Mouse (Mus musculus): ENCODE data around the gene Marcksl1. TPM values are rescaled to one million over a fixed set of nuclear protein-coding genes. Genes with fewer than 3 reads are reported as not detected.
"Not testable (repeated sequence)": the region's sequence is repeated elsewhere in the genome, so short reads cannot be mapped to it uniquely, and the experiment has no call there.

Marcksl1 gene
- polyA plus RNA-seq, 1 experiment, result 50.1 TPM

DNA sequence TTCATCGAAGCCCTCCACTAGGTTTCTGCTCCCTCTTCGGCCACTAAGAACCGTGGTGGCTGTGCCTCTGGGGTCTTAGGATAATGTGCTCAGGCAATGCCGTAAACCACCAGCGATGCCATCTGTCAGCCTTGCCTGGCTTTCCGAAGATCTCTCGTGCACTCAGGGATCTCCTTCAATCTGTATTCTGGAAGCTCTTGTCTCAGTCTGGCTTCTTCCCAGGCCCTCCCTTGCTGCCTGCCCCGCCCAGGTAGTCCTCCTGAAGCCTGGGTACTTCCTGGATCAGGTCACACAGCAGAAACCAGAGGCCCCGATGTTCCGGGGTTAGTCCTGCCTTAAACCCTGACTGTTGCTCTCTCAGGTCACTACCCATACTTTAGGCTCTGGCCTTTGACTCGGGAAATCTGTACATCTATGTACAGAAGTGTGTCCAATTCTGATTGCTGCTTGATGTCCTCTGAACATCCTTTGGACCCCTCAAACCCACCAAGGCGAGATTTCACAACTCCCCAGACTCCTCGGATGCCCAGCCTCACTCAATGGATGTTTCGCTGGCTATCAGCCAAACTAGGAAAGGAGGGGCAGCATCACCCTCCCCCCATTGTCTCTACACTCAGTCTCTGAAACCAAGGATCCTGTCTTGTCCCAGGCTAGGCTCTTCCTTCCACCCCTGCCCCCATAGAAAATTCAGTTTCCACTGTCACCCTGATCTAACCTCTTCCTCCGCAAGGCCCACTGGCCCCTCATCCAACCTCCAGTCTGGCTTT is 4.4 kb upstream of the Marcksl1 start:
- 39% methylated on average over 15 of the region's 15 CpGs for whole genome bisulfite sequencing
- DNase-seq (ENCODE audit: low read depth, low spot score), result no peak

DNA sequence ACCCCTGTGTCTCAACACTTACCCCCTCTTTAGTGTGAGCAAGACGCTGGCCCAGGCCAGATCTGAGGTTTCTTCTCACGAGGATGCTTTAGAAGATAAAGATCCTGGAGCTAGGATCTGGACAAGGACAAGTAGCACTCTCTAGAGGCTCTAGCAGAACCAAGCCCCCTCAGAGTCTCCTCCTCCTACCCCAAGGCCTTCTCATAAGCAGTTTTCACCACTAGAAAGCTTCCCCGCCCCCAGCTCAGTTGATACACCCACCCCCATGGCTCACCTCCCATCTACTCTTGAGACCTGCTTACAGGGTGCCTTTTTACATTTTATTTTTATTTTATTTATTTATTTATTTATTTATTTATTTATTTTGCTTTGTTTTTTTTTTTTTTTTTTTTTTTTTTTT is 3.7 kb upstream of the Marcksl1 start:
- DNase-seq (ENCODE audit: low read depth, low spot score), result no peak
- 86% methylated on average over 3 of the region's 3 CpGs for WGBS

DNA sequence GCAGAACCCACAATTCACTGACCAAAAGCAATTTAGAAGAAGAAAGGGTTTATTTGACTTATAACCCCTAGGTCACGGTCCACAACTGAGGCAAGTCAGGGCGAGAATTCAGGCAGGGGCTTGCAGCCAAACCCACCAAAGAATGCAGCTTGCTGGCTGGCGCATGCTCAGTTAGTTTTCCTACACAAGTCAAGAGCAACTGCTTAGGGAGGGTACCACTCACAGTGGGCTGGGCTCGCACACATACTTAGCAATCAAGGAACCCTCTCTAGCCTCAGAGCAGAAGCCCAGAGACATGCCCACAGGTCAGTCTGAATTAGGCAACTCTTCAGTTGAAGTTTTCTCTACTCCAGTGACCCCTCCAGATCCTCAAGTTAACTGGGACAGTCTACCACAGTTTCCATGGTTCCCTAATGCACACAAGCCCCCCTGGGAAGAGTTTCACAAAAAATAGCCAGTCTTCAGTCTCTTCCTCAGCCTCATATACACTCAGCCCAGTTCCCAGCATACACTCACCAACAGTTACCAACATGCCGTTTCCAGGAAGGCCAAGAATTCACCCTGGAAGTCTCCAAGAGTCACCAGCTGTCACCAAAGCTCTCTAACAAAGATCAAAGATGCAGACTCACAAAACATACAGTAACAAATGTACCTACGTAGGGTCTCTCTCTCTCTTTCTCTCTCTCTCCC is 2.5 kb upstream of the Marcksl1 start:
- no peak for DNase-seq (ENCODE audit: low read depth, low spot score)
- 66% methylated on average over 6 of the region's 6 CpGs for WGBS

DNA sequence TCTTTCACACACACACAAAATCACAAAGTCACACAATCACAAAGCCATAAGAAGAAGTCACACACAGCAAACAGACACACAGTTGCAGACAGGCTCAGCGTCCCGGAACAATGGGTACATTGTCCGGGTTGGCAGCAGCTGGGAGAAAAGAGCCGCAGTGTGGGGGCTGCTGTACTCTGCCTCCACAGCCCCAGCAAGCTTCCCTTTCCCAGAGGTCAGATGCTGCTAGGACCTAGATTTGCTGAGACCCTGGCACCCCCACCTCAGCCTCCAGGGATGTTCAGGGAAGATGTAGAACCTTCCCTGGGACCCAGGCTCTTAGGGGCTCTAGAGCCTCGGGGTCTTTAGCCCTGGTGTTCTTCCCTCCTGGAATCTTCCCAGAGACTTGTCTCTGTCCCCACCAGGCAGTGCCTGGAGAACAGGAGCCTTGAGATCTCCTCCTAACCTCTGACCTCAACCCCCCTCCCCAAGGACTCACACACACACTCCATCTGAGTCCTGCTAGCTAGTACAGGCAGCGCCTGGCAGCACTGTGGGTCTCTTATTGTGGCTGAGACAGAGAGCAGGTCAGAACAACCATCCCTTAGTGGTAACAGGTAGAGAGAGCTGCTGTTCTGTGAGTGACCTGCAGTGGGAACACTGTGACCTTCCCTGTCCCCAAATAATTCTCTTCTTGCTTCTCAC is 1.8 kb upstream of the Marcksl1 start:
- DNase-seq (ENCODE audit: low read depth, low spot score), result no peak
- WGBS, result 42% methylated on average over 6 of the region's 6 CpGs

DNA sequence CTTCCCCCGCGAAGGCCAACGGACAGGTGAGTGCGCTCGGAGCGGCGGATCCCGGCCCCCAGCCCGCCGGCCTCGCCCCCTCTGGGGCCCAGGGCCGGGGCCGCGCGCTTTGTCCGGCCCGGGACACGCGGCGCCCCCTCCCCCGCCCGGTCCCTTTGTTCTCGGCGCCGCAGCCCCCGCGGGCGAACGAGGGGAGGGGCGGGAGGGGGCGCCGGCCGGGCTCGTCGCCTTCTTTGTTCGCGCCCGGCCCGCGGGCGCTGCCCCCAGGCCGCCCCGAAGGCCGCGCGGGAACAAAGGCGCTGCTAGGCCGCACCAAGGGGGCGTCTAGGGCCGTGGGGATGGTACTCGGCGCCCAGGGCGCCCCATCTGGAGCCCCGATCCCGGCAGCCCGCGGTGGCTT is 510 bp downstream of the Marcksl1 start:
- 2% methylated on average over 50 of the region's 57 CpGs for WGBS

DNA sequence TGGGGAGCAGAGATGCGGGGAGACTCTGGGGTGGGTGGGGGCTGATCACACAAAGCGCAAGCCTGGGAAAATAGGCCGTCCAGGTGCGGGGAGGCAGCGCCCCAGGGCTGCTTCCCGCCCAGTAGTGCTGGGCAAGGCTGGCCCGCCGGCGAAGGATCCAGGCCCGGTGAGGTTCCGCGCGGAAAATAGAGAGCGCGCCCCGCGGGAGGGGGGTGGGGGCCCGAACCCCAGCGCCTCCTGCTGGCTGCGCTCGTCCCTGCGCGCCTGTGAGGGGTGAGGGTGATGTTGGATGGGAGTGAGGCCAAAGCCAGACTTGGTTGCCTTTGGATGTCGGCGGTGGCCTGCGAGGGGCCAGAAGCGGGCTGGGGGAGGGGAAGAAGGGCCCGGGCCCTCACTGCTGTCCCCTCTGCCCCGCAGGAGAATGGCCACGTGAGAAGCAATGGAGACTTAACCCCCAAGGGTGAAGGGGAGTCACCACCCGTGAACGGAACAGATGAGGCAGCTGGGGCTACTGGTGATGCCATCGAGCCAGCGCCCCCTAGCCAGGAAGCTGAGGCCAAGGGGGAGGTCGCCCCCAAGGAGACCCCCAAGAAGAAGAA is 1.0 kb downstream of the Marcksl1 start:
- no peak for DNase-seq (ENCODE audit: low read depth, low spot score)
- WGBS, result 2% methylated on average over 35 of the region's 35 CpGs

More for the DNA sequence above, 510 bp downstream of the Marcksl1 start:
- no peak for DNase-seq (ENCODE audit: low read depth, low spot score)

DNA sequence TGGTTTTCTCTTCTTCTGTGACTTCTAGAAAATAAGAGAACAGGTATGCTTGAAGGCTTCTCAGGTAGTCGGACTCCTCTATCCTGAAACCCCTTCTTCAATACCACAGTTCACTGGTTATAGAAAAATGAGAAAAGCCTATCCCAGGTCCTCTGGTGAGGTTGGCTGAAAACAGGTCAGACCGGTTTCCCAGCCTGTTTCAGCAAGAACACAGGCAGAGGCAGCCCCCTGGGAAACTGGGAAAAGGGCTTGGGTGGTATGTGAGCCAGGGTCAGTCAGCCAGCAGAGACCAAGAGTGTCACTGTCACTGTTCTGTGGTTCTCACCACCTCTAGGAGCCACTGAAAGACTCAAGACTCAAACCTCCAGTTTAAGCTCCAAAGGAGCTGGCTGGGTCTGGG is 3.5 kb downstream of the Marcksl1 start:
- WGBS, result 23% methylated on average over 2 of the region's 2 CpGs
- DNase-seq (ENCODE audit: low read depth, low spot score), result no peak

DNA sequence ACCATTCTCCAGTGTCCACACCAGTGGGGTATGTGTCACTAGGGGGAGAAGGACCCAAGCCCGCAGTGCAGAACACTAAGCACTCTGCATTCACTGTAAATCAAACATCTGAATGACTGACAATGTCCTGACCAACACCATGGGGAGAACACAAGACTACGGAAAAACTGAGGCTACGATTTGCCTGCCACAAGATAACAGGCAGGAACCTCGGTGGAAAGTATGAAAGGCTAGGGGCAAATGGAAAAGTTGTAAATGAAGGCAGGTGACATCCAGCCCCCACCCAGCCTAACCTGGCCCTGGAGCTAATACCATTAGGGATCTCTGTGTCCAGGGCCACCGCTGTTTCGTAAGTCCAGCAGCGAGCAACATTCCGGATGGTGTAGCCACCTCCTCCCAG is 5.1 kb downstream of the Marcksl1 start:
- WGBS, result 91% methylated on average over 8 of the region's 8 CpGs
- DNase-seq (ENCODE audit: low read depth, low spot score), result no peak

DNA sequence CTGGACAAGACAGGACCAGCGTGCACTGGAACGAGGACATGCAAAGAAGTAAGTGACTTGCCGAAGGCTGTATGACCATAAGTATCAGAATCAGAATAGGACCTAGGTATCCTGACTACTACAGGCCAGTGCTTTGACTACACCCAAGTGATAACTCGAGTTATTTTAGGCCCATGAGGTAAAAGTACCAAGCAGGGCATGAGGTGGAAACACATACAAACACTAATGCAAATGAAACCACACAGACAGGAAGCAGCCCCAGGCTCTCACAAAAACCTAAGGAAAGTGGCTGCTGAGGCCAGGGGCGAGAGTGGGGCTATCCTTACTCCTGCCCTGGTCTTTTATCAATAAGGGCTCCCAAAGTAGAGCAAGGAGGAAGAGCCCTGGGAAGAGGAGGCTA is 12.0 kb downstream of the Marcksl1 start:
- DNase-seq (ENCODE audit: low read depth, low spot score), result no peak

DNA sequence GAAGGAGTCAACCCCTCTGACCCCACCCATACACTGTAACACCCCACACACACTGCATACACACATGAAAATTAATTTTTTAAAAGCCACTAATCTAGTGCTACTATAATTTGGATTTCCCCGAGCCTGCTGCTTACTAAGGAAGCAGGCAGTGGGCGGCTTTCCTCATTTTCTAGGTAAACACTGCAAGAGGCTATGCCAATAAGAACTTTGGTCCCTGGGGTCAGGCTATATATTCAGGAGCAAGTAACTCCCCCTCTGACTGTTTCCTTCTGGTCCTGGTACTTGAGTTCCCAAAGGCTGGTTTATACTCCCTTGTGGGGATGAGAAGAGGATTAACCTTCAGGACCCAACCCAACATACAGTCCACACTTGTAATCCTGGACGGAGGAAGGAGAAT is 12.5 kb downstream of the Marcksl1 start:
- no peak for DNase-seq (ENCODE audit: low read depth, low spot score)

More for the DNA sequence above, 12.0 kb downstream of the Marcksl1 start:
- WGBS, result 71% methylated on average over 5 of the region's 5 CpGs

DNA sequence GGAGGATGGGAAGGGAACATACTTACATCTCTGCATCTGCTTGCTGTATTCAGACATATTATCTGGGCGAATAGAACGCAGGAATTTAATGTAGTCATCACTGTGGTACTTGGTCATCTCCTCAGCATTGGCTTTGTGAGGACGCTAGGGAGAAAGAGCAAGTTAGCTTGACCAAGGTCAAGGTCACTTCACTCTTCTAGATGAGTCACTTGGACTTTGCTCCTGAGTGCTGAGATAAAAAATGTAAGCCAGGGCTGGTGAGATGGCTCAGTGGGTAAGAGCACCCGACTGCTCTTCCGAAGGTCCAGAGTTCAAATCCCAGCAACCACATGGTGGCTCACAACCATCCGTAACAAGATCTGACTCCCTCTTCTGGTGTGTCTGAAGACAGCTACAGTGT is 15.5 kb downstream of the Marcksl1 start:
- not testable (repeated sequence) for DNase-seq (ENCODE audit: low read depth, low spot score)
- WGBS, result 84% methylated on average over 6 of the region's 6 CpGs

More for the DNA sequence above, 12.5 kb downstream of the Marcksl1 start:
- 33% methylated on average over 3 of the region's 3 CpGs for WGBS

DNA sequence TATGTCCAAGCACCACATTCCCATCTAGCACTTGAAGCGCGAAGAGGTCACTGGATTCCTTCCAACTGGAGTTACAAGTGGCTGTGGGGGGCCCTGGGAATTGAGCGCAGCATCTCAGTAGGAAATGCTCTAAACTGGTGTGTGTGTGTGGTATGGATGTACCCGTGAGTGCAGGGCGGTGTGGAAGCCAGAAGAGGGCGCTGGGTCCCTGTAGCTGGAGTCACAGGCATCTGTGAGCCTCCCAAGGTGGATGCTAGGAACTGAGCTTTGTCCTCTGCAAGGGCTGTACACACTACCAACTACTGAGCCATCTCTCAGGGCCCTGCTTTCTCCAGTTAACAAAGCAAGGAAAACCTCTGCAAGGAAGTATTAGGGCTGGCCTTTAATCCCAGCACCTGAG is 26.6 kb downstream of the Marcksl1 start:
- 83% methylated on average over 6 of the region's 6 CpGs for WGBS
- no peak for DNase-seq (ENCODE audit: low read depth, low spot score)

DNA sequence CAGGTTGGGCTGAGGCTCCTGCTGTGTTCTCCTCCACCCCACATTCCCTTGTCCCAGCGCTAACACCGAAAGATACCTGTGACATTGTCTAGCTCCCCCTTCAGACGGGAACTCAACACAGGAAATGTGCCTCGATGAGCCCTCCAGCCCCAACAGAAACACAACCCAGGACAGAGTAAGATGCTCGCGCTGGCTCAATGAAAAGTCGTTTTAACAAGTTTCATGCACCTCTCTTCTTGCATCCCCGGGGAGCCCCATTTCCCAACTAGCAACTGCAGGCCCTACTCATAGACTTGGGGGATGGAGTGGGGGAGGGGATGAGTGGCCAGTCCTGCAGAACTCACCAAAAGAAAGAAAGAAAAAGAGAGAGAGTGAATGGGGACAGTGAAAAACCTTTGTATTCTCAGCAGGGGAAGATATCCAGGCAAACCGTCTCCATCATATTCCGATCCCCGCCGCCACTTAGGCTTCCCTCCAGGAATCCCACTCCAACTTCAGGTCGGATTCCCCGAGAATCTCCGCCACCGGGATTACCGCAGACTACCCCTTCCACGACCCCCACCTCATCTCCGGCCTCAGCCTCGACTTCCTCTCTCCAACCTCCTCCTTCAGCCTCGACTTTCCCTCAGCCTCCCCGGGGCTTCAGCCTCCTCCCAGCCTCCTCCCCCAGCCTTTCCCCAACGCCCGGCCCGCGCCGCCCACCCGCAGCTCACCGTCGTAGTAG is 28.6 kb downstream of the Marcksl1 start:
- WGBS, result under 1% methylated on average over 30 of the region's 30 CpGs
- DNase-seq (ENCODE audit: low read depth, low spot score), result no peak

DNA sequence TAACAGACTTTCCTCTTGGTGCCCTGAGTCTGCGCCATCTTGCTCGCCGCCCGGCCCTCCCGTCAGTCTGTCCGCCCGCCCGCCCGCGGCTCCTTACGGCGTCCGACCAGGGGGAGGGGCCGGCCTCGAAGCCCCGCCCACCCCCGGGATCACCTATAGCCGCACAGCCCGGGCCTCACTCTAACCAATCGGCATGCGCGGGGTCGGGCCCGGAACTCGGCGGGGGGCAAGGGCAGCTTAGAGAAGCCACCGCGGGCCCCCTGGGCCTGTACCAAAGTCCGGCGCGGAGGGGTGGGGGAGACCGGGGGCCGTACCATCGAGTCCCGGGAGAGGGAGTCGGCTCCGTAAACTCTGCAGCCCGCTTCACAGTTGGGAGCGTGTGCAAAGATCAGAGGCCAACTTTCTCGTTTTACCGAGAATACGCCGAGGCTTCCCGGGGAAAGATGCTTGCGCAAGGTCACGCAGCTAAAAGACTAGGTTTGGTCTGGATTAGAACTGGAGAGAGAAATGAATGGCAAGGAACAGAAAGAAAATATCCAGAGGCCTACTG is 29.3 kb downstream of the Marcksl1 start, which contains the start of gene Hdac1:
Gene Hdac1 (minus strand): TSS at position 122 of the 550 bp plus-strand sequence.
- 2% methylated on average over 46 of the region's 46 CpGs for WGBS
- DNase-seq (ENCODE audit: low read depth, low spot score), result peak; percentile 85

DNA sequence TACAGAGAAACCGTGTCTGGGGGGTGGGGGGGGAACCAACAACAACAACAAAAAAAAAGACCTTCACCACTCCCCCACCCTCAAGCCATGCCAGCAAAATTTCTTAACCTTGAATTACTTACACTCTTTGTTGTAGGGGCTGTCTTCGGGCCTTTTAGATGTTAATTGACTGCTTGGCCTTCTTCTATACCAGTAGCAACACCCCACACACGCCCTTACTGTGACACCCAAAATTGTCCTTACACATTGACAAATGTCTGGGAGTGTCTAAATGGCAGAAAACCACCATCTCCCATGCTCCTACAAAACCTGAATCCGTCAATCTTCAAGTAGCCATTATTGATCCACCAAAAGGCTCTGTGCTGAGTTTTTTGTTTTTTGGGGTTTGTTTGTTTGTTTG is 30.7 kb downstream of the Marcksl1 start:
- 51% methylated on average over 4 of the region's 4 CpGs for WGBS
- no peak for DNase-seq (ENCODE audit: low read depth, low spot score)

DNA sequence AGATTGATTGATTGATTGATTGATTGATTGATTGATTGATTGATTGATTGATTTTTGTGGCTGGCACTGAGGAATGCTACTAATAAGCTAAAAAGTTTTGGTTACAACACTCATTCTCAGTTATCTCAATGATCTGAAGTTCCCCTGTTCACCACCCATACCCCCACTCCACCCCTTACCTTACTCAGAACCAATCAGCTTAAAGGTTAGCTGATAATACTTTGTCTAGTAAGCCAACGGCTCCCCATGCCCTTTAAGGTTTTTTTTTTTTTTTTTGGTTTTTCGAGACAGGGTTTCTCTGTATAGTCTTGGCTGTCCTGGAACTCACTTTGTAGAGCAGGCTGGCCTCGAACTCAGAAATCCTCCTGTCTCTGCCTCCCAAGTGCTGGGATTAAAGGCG is 34.2 kb downstream of the Marcksl1 start:
- 89% methylated on average over 4 of the region's 4 CpGs for WGBS

DNA sequence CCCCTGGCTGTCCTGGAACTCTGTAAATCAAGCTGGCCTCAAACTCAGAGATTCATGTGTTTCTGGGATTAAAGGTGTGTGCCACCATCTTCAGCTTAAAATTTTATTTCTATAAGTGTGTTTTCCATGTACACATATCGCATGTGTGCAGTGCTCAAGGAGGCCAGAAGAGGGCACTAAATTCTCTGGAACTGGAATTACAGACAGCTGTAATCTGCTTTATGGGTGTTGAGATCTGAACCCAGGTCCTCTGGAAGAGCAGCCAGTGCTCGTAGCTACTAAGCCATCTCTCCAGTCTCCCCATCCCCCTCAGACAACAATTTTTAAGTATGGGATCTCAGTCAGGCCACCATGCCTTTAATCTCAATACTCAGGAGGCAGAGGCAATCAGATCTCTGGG is 35.9 kb downstream of the Marcksl1 start:
- DNase-seq (ENCODE audit: low read depth, low spot score), result no peak
- 91% methylated on average over 2 of the region's 2 CpGs for WGBS

More for the DNA sequence above, 34.2 kb downstream of the Marcksl1 start:
- DNase-seq (ENCODE audit: low read depth, low spot score), result not testable (repeated sequence)

DNA sequence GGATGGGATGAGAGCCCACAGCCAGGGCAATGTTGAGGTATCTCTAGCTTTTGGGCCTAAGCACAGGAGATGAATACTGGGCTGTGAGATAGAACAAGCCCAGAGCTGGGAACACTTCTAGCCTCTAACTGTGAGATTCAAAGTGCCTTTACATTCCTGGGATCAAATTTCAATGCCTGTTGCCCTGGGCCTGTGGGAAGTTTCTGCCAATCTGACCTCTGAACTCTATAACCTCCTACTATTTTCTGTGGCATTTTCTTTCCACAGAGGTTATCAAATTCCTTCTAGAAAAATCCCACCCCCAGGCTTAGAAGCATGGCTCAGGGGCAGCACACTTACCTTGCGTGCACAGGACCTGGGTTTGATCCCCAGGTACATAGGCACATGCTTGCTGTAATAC is 36.9 kb downstream of the Marcksl1 start:
- no peak for DNase-seq (ENCODE audit: low read depth, low spot score)
- 94% methylated on average over 1 of the region's 1 CpGs for WGBS

DNA sequence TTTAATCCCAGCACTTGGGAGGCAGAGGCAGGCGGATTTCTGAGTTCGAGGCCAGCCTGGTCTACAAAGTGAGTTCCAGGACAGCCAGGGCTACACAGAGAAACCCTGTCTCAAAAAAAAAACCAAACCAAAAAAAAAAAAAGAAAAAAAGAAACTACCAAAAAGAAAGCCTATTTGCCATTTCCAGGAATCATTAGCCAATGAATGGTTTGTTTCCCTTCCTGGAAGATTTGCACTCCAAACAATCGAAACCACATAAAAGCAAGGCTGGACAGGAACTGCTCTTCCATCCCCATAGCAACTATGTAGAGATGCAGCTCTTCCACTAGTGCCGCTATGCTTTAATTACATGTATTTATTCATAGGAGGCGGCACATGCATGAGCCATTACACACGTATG is 41.1 kb downstream of the Marcksl1 start:
- 90% methylated on average over 6 of the region's 6 CpGs for WGBS
- DNase-seq (ENCODE audit: low read depth, low spot score), result not testable (repeated sequence)

Data from large intestine, adult 2 months (tissue).